Mouse (Mus musculus) testis, adult 2 months (tissue): ENCODE data around the gene Angptl7. TPM values are rescaled to one million over a fixed set of nuclear protein-coding genes. Genes with fewer than 3 reads are reported as not detected.

Experiments
- H3K27ac ChIP-seq: fragments of 200-500 bp; 2 replicates; pipeline ENCODE4 v1.5.1; 2012; ENCODE audit warnings: low read depth, low read length; ENCODE audit not compliant: control insufficient read depth, insufficient read depth
- H3K27me3 ChIP-seq: fragments of 200-500 bp; 2 replicates; pipeline ENCODE4 v1.6.1; 2012; ENCODE audit warnings: mild to moderate bottlenecking, low read length, moderate library complexity; ENCODE audit not compliant: control insufficient read depth, insufficient read depth
- H3K36me3 ChIP-seq: fragments of 200-500 bp; 2 replicates; pipeline ENCODE4 v1.6.1; 2012; ENCODE audit warnings: mild to moderate bottlenecking, low read length; ENCODE audit not compliant: control insufficient read depth, insufficient read depth
- H3K4me1 ChIP-seq: fragments of 200-500 bp; 2 replicates; pipeline ENCODE4 v1.6.1; 2012; ENCODE audit warnings: low read length; ENCODE audit not compliant: control insufficient read depth, insufficient read depth
- H3K4me3 ChIP-seq: fragments of 200-500 bp; 2 replicates; pipeline ENCODE4 v1.5.1; 2012; ENCODE audit warnings: low read depth, mild to moderate bottlenecking, low read length, moderate library complexity, mixed read lengths; ENCODE audit not compliant: control insufficient read depth
- CTCF ChIP-seq: fragments of 200-500 bp; IDR thresholded peaks from 2 replicates; pipeline ENCODE4 v1.5.1; 2012; ENCODE audit warnings: low read depth, mild to moderate bottlenecking, inconsistent platforms, low read length, moderate library complexity; ENCODE audit not compliant: control insufficient read depth, insufficient read depth, insufficient replicate concordance
- POLR2A ChIP-seq: fragments of 200-500 bp; IDR thresholded peaks from 2 replicates; pipeline ENCODE4 v1.6.1; 2012; ENCODE audit warnings: low read depth, mild to moderate bottlenecking, inconsistent platforms, low read length, moderate library complexity; ENCODE audit not compliant: control insufficient read depth
- polyA plus RNA-seq: library from polyadenylated mRNA; depleted of rRNA; stranded (reverse); fragments of >200 nt; gene quantifications from 2 replicates; pipeline ENCODE4 v1.2.3, GENCODE M21; 2012

Angptl7 gene
- polyA plus RNA-seq, 1 experiment: 11.0 TPM

DNA sequence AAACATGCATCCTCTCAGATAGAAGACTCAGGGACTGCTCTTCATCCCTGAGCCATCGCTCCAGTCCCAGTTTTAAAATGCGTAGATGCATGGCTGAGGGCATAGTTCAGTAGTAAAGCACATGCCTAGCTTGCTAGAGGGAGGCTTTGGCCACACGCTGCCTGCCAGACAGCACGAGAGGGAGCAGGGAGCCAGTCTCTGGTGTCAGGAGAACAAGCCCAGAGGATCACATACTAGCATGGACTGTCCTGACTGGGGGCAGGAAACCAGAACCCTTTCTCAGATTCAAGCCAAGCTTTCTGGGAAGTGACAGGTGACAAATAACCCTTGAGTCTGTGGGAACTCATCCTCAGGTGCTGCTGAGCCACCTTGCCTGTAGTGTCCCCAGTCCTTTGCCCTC, 11.1 kb upstream of the Angptl7 start:
- Histone ChIP-seq H3K27ac (no peak overlapping the region), H3K27me3 (no peaks in the 10 kb centered on the region), H3K36me3 (peaks cover 4% of the 10 kb centered on the region), H3K4me3 (no peak overlapping the region), H3K4me1 (no peaks in the 10 kb centered on the region; the same call in 1 of the 2 replicates)
- no peak for TF ChIP-seq POLR2A
- TF ChIP-seq CTCF: no peak

DNA sequence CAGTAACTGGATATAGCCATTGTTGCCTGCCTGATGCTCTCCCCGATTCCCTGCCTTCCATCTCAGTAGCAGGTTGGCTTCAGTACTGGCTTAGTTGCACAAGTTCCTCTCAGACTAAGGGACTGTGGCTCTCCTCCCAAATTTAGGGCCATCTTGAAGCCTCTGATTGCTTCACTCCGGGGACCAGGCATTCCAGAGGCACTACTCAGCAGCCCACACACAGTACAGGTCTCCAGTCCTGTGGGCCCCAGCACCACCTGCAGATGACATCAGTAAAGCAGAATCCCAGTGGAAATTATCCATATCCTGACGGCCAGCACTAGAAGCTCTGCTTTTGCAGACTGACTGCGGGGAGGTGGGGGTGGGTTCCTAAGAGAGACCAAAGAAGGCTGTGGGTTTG, 10.4 kb upstream of the Angptl7 start:
- H3K4me3 ChIP-seq: no peak overlapping the region
- H3K27ac ChIP-seq: no peak overlapping the region
- TF ChIP-seq CTCF (no peak), POLR2A (no peak)
- peaks cover 4% of the 10 kb centered on the region for H3K36me3 ChIP-seq
- H3K4me1 ChIP-seq: no peaks in the 10 kb centered on the region; the same call in 1 of the 2 replicates
- no peaks in the 10 kb centered on the region for H3K27me3 ChIP-seq

- Histone ChIP-seq H3K4me1 (no peaks in the 10 kb centered on the region; the same call in 1 of the 2 replicates), H3K27ac (no peak overlapping the region), H3K27me3 (no peaks in the 10 kb centered on the region), H3K36me3 (peaks cover 2% of the 10 kb centered on the region; the same call in 1 of the 2 replicates), H3K4me3 (no peak overlapping the region)
- TF ChIP-seq CTCF (no peak), POLR2A (no peak)
Measured at GRCm38 (mm10) chr4:148509450-148510084, 9.3 kb upstream of the Angptl7 start.

DNA sequence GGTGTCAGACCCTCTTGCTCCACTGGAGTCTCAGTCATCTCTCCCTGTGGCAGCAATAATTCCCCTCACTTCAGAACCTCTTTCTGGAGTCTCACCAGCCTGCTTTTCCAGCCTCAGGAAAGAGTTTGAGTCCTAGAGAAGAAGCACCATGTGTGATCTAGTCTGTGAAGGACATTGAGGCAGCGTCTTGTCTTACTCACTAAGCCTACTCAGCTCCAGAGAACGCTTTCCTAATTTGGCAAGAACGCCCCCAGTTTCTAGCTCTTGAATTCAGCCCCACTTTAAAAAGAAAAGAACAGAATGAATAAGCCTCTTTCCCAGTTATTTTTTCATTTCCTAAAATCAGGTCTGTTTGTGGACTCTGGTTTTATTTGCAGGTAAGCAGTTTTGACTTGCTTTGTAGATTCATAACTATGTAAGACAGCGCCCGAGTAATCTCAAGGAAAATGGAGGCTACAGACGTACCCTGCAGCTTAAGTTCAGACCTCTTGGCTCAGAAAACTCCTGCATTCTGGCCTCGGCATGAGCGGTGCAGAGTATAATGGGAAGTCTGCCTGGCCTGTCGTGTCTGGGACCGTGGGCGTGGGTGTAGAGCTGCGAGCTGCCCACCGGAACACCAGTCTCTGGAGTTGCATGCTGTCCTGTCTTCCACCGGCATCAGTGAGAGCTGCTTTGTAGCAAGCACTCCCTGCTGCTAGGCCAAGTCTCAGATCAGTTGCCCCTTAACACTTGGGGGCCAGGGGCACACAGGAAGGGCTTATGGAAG, 8.0 kb upstream of the Angptl7 start:
- TF ChIP-seq CTCF (no peak), POLR2A (no peak)
- no peaks in the 10 kb centered on the region for H3K27me3 ChIP-seq
- H3K4me1 ChIP-seq: no peaks in the 10 kb centered on the region; the same call in 1 of the 2 replicates
- no peak overlapping the region for H3K27ac ChIP-seq
- no peak overlapping the region for H3K4me3 ChIP-seq
- peaks cover 2% of the 10 kb centered on the region; the same call in 1 of the 2 replicates for H3K36me3 ChIP-seq

DNA sequence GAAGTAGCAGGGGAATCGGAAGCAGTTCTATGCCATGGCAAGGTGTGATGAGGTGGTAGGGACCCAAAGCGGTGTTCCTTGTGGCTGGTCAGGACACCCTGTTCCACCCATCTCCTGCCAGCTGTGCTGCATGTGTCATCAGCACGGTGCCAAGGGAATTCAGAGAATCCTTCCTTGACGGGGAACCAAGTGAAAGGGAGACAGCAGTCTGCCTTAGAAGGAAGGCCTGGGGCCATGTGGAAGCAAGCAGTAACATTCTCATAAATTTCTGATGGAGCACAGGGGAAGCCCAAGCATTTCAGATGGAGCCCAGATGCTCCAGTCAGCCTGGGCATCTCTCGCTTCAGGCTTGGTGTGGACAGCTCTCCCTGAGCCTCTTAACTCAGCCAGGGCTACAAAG, 7.3 kb upstream of the Angptl7 start:
- Histone ChIP-seq H3K27ac (no peak overlapping the region), H3K4me1 (no peaks in the 10 kb centered on the region; the same call in 1 of the 2 replicates), H3K27me3 (no peaks in the 10 kb centered on the region), H3K4me3 (no peak overlapping the region), H3K36me3 (peaks cover 1% of the 10 kb centered on the region; the same call in 1 of the 2 replicates)
- TF ChIP-seq POLR2A: no peak
- no peak for TF ChIP-seq CTCF

DNA sequence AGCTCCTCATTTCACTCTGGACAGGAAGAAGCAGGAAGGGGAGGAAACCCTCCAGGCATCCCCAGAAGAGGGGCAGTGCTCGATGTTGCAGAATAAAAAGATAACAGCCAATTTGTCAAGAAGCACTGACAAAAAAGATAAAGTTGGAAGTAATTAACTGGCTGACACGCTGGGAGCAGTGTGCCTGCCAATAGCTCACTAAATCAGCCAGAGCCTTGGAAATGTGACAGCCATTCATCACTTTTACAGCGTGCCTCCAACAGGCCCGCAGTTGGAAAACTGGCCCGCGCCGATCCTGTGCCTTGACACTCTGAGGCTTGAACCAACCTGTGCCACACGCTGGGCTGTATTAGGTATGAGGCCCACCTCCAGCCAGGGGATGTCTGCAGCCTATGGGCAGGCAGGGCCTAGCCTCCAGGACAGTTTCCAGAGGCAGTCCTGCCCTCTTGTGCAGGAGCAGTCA, 4.3 kb upstream of the Angptl7 start:
- Histone ChIP-seq H3K27ac (no peak overlapping the region), H3K36me3 (peaks cover 3% of the 10 kb centered on the region; the same call in 1 of the 2 replicates)

DNA sequence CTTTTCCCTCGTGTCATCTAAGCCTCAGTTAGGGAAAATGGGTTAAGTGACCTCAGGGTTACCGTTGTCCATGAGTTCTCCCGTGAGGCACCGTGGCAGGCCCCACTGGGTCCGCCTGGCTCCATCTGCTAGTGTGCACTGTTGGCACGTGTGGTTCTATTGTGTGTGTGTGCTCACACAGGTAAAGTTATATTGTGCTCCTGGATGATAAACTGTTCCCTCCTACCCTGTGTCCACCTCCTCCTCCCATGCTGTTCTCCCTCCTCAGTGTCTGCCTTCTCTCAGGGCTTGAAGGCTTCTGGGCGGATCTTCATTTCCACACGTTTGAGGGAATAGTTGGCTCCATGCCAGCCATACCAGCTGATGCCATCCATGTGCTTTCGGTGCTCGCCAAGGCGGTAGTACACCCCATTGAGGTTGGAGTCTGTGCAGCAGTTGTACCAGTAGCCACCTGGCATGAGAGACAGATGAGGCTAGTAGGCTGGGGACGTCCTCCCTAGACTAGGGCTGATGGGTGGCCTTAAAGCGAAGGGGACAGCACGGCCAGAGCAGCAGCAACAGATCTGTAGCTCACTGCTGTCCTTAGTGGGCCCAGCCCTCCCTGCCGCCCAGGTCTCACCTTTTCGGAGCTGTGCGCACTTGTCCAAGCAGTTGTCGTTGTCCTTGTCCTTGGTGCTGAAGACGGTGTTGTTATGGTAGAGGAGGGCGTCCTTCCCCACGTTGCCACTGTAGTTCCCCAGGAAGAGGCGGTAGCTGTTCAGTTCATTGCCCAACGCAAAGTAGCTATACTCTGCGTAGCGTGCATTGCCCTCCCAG, 4.2 kb downstream of the Angptl7 start:
- H3K4me1 ChIP-seq: no peaks in the 10 kb centered on the region
- peaks cover 3% of the 10 kb centered on the region for H3K36me3 ChIP-seq
- no peak overlapping the region for H3K27ac ChIP-seq
- no peak for TF ChIP-seq POLR2A
- no peak for TF ChIP-seq CTCF
- H3K27me3 ChIP-seq: no peaks in the 10 kb centered on the region
- H3K4me3 ChIP-seq: no peak overlapping the region

More for the DNA sequence above, 4.3 kb upstream of the Angptl7 start:
- Histone ChIP-seq H3K4me1 (no peaks in the 10 kb centered on the region; the same call in 1 of the 2 replicates), H3K4me3 (no peak overlapping the region), H3K27me3 (no peaks in the 10 kb centered on the region)
- no peak for TF ChIP-seq POLR2A
- TF ChIP-seq CTCF: no peak
